Mouse (Mus musculus) cerebellum, adult 2 months (tissue): Measurements from ENCODE around the gene Rassf8. TPM values are rescaled to one million over a fixed set of nuclear protein-coding genes. Genes with fewer than 3 reads are reported as not detected.
A peak's percentile ranks its signal among the peaks of the same experiment; 100 is the strongest.

Experiments
- DNase-seq, 2 experiments: peaks; one replicate each; pipeline ENCODE4 v3.0.0; 2021
- H3K27ac ChIP-seq: fragments of 200-500 bp; 2 replicates; pipeline ENCODE4 v1.5.1; 2012; ENCODE audit warnings: low read length, control low read depth, inconsistent platforms; ENCODE audit not compliant: insufficient read depth
- H3K27me3 ChIP-seq: fragments of 200-500 bp; 2 replicates; pipeline ENCODE4 v1.6.1; 2012; ENCODE audit warnings: inconsistent platforms, mild to moderate bottlenecking, low read length, moderate library complexity; ENCODE audit not compliant: control insufficient read depth, insufficient read depth
- H3K4me1 ChIP-seq: fragments of 200-500 bp; 2 replicates; pipeline ENCODE4 v1.6.1; 2011; ENCODE audit warnings: low read length; ENCODE audit not compliant: control insufficient read depth, insufficient read depth
- H3K4me3 ChIP-seq: fragments of 200-500 bp; replicated peaks from 2 replicates; pipeline ENCODE3; 2011; ENCODE audit warnings: mild to moderate bottlenecking, low read depth, low read length, control low read depth; ENCODE audit not compliant: insufficient read depth
- CTCF ChIP-seq: fragments of 200-500 bp; IDR thresholded peaks from 2 replicates; pipeline ENCODE4 v1.5.1; 2011; ENCODE audit warnings: low read depth, mild to moderate bottlenecking, control low read depth, low read length, moderate library complexity, borderline replicate concordance; ENCODE audit not compliant: insufficient read depth
- POLR2A ChIP-seq: fragments of 200-500 bp; IDR thresholded peaks from 2 replicates; pipeline ENCODE4 v1.6.1; 2011; ENCODE audit warnings: low read length, control low read depth, borderline replicate concordance; ENCODE audit not compliant: insufficient read depth
- WGBS: fragments of 180-500 bp; shearing (Covaris S2); methylation state at CpG from one replicate; pipeline ENCODE4 v1.1.7; 2018; 5-methylcytosine and 5-hydroxymethylcytosine counted together
- polyA plus RNA-seq: library from polyadenylated mRNA; depleted of rRNA; stranded (reverse); fragments of >200 nt; gene quantifications from 2 replicates; pipeline ENCODE4 v1.2.3, GENCODE M21; 2012

Rassf8 gene
- polyA plus RNA-seq, 1 experiment = 38.1 TPM

- 25% methylated on average over 3 of the region's 3 CpGs for WGBS
- TF ChIP-seq POLR2A = no peak
- no peak for TF ChIP-seq CTCF
- H3K27me3 ChIP-seq = no peaks in the 10 kb centered on the region
Measured at GRCm38 (mm10) chr6:145804276-145804675, 57.7 kb downstream of the Rassf8 start.

GRCm38 (mm10) chr6:145806784-145807183 is 60.2 kb downstream of the Rassf8 start:
- WGBS = 74% methylated on average over 2 of the region's 2 CpGs
- DNase-seq = no peak
- no peak overlapping the region for H3K4me3 ChIP-seq
- no peaks in the 10 kb centered on the region for H3K27me3 ChIP-seq
- peaks cover 18% of the 10 kb centered on the region for H3K4me1 ChIP-seq
- TF ChIP-seq CTCF (no peak), POLR2A (no peak)
- no peak overlapping the region for H3K27ac ChIP-seq

More at GRCm38 (mm10) chr6:145804276-145804675, 57.7 kb downstream of the Rassf8 start:
- peaks cover 16% of the 10 kb centered on the region for H3K4me1 ChIP-seq
- DNase-seq = peak; percentile 63 to 73
- no peak overlapping the region for H3K27ac ChIP-seq
- H3K4me3 ChIP-seq = no peak overlapping the region

GRCm38 (mm10) chr6:145807929-145808328 is 61.4 kb downstream of the Rassf8 start:
- no peak for TF ChIP-seq CTCF
- no peak for TF ChIP-seq POLR2A
- no peak overlapping the region for H3K4me3 ChIP-seq
- no peak overlapping the region for H3K27ac ChIP-seq
- no peaks in the 10 kb centered on the region for H3K27me3 ChIP-seq
- peaks cover 16% of the 10 kb centered on the region for H3K4me1 ChIP-seq
- DNase-seq = no peak
- 88% methylated on average over 9 of the region's 9 CpGs for WGBS

GRCm38 (mm10) chr6:145809566-145809965 is 63.0 kb downstream of the Rassf8 start:
- TF ChIP-seq CTCF = no peak
- no peak for TF ChIP-seq POLR2A
- Histone ChIP-seq H3K4me3 (no peak overlapping the region), H3K4me1 (peaks cover 7% of the 10 kb centered on the region), H3K27ac (no peak overlapping the region), H3K27me3 (no peaks in the 10 kb centered on the region)
- WGBS = 76% methylated on average over 7 of the region's 7 CpGs
- no peak for DNase-seq

DNA sequence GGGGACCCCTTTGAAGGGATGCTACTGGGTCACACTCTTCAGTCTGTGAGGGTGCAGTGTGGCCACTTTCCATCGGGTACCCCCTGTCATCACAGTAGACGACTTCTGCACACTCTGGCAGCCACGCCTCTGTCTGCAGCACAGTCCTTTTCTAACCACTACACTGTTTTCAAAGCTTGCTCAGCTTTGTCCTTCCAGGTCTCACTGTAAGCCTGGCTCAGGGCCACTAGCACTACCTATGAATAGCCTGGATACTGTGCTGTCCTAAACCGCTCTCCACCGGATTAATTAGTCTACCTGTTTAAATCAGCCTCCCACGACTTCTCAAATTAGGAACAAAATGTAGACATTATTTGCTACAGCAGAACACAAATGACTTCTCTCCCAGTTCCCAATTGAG is 63.5 kb downstream of the Rassf8 start:
- DNase-seq = peak in 1 of 2 experiments; percentile 43

DNA sequence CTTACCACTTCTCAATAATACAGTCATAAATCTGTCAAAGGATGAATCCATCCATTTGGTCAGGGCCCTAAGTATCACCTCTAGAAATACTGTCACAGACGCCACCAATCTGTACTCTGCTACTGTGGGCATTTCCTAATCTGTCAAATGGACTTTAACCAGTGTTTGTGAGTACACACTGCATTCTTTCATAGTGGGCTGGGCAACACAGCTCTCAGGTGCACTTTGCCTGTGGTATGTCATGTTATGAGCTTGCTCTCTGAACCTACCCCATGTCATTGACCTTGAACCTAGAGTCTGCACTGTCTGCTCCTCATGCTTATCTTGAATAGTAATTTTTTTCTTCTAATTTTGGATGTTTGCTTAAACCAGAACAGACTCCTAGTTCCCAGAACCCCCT is 64.6 kb downstream of the Rassf8 start:
- Histone ChIP-seq H3K27ac (no peak overlapping the region), H3K4me3 (no peak overlapping the region), H3K27me3 (no peaks in the 10 kb centered on the region), H3K4me1 (peaks cover 7% of the 10 kb centered on the region)
- DNase-seq = no peak
- 96% methylated on average over 1 of the region's 1 CpGs for WGBS
- TF ChIP-seq CTCF (no peak), POLR2A (no peak)

More for the DNA sequence above, 63.5 kb downstream of the Rassf8 start:
- no peaks in the 10 kb centered on the region for H3K27me3 ChIP-seq
- no peak overlapping the region for H3K27ac ChIP-seq
- no peak overlapping the region for H3K4me3 ChIP-seq
- TF ChIP-seq CTCF = no peak
- no peak for TF ChIP-seq POLR2A
- WGBS = 25% methylated on average over 6 of the region's 6 CpGs
- peaks cover 7% of the 10 kb centered on the region for H3K4me1 ChIP-seq

DNA sequence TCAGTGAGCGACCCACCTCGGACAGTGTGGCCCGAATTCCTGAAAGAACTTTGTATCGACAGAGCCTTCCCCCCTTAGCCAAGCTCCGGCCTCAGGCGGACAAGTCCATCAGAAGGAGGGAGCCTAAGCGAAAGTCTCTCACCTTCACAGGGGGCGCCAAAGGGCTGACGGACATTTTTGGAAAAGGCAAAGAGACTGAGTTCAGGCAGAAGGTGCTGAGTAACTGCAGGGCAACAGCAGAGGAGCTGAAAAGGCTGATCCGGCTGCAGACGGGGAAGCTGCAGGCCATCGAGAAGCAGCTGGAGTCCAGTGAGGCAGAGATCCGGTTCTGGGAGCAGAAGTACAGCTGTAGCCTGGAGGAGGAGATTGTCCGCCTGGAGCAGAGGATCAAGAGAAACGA is 68.7 kb downstream of the Rassf8 start:
- no peak for TF ChIP-seq POLR2A
- peaks cover 2% of the 10 kb centered on the region for H3K4me1 ChIP-seq
- WGBS = 49% methylated on average over 15 of the region's 15 CpGs

GRCm38 (mm10) chr6:145819151-145819550 is 72.6 kb downstream of the Rassf8 start:
- Histone ChIP-seq H3K27ac (no peak overlapping the region), H3K4me1 (peaks cover 2% of the 10 kb centered on the region; the same call in 1 of the 2 replicates), H3K4me3 (no peak overlapping the region), H3K27me3 (no peaks in the 10 kb centered on the region)
- no peak for DNase-seq
- 79% methylated on average over 9 of the region's 9 CpGs for WGBS
- TF ChIP-seq CTCF (no peak), POLR2A (no peak)

More for the DNA sequence above, 68.7 kb downstream of the Rassf8 start:
- no peaks in the 10 kb centered on the region for H3K27me3 ChIP-seq
- peak; percentile 35 to 39 for DNase-seq
- H3K4me3 ChIP-seq = no peak overlapping the region
- no peak overlapping the region for H3K27ac ChIP-seq

- 84% methylated on average over 5 of the region's 5 CpGs for WGBS
- Histone ChIP-seq H3K4me1 (peaks cover 2% of the 10 kb centered on the region; the same call in 1 of the 2 replicates), H3K27me3 (no peaks in the 10 kb centered on the region), H3K27ac (no peak overlapping the region), H3K4me3 (no peak overlapping the region)
- no peak for DNase-seq
- TF ChIP-seq CTCF = no peak
- no peak for TF ChIP-seq POLR2A
Measured at GRCm38 (mm10) chr6:145822218-145822617, 75.7 kb downstream of the Rassf8 start.
